Mouse (Mus musculus): ENCODE data around the gene Zc3h7b. TPM values are rescaled to one million over a fixed set of nuclear protein-coding genes. Genes with fewer than 3 reads are reported as not detected.

The Zc3h7b gene
- polyA plus RNA-seq, 1 experiment: 67.0 TPM

DNA sequence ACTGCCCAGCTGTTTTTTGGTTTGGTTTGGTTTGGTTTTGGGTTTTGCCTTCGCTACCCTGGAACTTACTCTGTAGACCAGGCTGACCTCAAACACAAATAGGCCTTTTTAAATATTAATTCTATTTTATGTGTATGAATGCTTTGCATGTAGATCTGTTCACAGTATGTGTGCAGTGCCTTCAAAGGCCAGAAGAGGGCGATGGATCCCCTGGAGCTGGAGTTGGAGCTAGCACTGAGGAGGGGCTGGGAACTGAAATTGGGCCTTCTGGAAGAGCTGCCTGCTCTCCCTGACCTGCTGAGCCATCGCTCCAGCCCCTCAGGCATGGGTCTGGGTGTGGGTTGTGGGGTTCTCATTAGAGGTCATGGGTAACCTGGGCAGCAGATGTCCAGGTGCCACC is 17.1 kb downstream of the Zc3h7b start:
- 87% methylated on average over 3 of the region's 3 CpGs for WGBS
- Histone ChIP-seq H3K27ac (ENCODE audit: insufficient read depth, low read length) (no peak overlapping the region), H3K4me1 (ENCODE audit: control insufficient read depth, insufficient read depth, low read length) (peaks cover 35% of the 10 kb centered on the region), H3K27me3 (ENCODE audit: control insufficient read depth, insufficient read depth, low read length) (no peaks in the 10 kb centered on the region), H3K4me3 (replicated peaks; ENCODE audit: insufficient read depth, low read depth, low read length) (no peak overlapping the region)
- DNase-seq: no peak
- TF ChIP-seq CTCF (IDR thresholded peaks at IDR 0.05; ENCODE audit: borderline replicate concordance, insufficient read depth, low read depth, low read length) (peak; percentile 18; the same call in 1 of the 2 replicates), POLR2A (IDR thresholded peaks at IDR 0.05; ENCODE audit: borderline replicate concordance, insufficient read depth, low read length) (no peak)

DNA sequence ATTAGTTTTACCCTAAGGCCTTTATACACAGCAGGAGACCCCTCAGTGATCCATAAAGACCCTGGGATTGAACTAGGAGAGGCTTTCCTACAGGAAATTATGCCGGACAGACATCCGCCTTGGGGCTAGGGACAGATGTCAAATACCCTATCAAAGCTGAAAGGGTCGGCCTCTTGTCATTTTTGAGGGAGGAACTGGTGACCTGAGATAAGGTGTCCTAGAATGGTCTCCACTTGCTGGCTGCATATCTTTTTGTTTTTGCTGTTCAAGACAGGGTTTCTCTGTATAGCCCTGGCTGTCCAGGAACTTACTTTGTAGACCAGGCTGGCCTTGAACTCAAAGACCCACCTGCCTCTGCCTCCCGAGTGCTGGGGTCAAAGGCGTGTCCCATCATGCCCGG is 19.7 kb downstream of the Zc3h7b start:
- peaks cover 40% of the 10 kb centered on the region for H3K4me1 ChIP-seq (ENCODE audit: control insufficient read depth, insufficient read depth, low read length)
- no peak for TF ChIP-seq CTCF (IDR thresholded peaks at IDR 0.05; ENCODE audit: borderline replicate concordance, insufficient read depth, low read depth, low read length)
- TF ChIP-seq POLR2A (IDR thresholded peaks at IDR 0.05; ENCODE audit: borderline replicate concordance, insufficient read depth, low read length): no peak
- no peaks in the 10 kb centered on the region for H3K27me3 ChIP-seq (ENCODE audit: control insufficient read depth, insufficient read depth, low read length)
- no peak overlapping the region for H3K4me3 ChIP-seq (replicated peaks; ENCODE audit: insufficient read depth, low read depth, low read length)
- no peak for DNase-seq
- 94% methylated on average over 6 of the region's 6 CpGs for WGBS
- no peak overlapping the region for H3K27ac ChIP-seq (ENCODE audit: insufficient read depth, low read length)

DNA sequence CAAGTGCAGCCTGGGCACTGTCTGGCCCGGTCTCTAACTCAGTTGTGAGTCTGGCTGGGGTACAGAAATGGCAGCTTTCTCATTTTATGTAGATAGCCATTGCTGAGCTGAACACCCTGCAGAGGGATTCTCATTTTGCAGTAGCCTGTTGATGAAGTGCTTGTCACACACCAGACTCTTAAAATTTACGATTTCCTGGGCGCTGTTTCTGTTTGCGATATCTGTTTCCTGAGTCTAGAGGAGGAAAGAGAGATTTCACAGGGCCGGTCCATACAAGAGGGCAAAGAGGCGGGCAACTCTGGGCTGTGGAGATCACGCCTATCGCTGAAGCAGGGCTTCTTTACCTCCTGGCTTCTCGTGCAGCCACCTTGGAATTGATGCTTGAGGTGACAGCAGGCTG is 20.8 kb downstream of the Zc3h7b start:
- 52% methylated on average over 9 of the region's 9 CpGs for WGBS
- no peak overlapping the region for H3K4me3 ChIP-seq (replicated peaks; ENCODE audit: insufficient read depth, low read depth, low read length)
- peaks cover 30% of the 10 kb centered on the region for H3K4me1 ChIP-seq (ENCODE audit: control insufficient read depth, insufficient read depth, low read length)
- TF ChIP-seq CTCF (IDR thresholded peaks at IDR 0.05; ENCODE audit: borderline replicate concordance, insufficient read depth, low read depth, low read length) (no peak), POLR2A (IDR thresholded peaks at IDR 0.05; ENCODE audit: borderline replicate concordance, insufficient read depth, low read length) (no peak)
- H3K27me3 ChIP-seq (ENCODE audit: control insufficient read depth, insufficient read depth, low read length): no peaks in the 10 kb centered on the region
- H3K27ac ChIP-seq (ENCODE audit: insufficient read depth, low read length): no peak overlapping the region
- DNase-seq: no peak

DNA sequence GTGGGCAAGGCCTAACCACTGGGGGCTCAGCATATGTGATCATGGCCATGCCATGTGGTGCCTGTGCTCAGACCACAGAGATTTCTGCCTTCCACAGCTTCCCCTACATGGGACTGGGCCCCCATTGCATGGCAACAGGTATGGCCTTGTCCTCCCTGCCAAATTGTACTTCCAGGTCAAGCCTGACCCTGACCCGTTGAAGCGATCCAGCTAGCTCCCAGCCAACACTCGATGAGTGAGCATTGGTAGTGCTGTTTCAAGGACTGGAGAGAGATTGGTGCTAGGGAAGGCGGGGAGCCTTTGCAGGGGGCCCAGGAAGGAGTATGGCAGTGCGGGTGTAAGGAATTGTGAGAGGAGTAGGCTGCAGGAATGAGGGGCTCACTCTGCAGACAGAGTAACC is 21.6 kb downstream of the Zc3h7b start:
- TF ChIP-seq CTCF (IDR thresholded peaks at IDR 0.05; ENCODE audit: borderline replicate concordance, insufficient read depth, low read depth, low read length) (no peak), POLR2A (IDR thresholded peaks at IDR 0.05; ENCODE audit: borderline replicate concordance, insufficient read depth, low read length) (no peak)
- DNase-seq: no peak
- Histone ChIP-seq H3K4me1 (ENCODE audit: control insufficient read depth, insufficient read depth, low read length) (peaks cover 28% of the 10 kb centered on the region), H3K27ac (ENCODE audit: insufficient read depth, low read length) (no peak overlapping the region), H3K27me3 (ENCODE audit: control insufficient read depth, insufficient read depth, low read length) (no peaks in the 10 kb centered on the region), H3K4me3 (replicated peaks; ENCODE audit: insufficient read depth, low read depth, low read length) (no peak overlapping the region)
- 85% methylated on average over 5 of the region's 5 CpGs for WGBS

DNA sequence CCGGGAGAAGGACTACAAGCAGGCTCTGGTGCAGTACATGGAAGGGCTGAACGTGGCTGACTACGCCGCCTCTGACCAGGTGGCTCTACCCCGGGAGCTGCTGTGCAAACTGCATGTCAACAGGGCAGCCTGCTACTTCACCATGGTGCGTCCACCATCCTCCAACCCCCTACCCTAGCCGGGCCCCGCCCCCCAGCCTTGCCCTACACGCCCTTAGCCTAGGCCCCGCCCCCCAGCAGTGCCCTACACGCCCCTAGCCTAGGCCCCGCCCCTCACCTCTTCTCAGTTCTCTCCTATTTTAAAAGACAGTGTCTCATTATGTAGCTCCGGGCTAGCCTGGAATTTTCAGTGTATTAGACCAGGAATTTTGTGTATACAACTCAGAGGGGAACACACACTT is 24.2 kb downstream of the Zc3h7b start:
- peaks cover 33% of the 10 kb centered on the region for H3K4me1 ChIP-seq (ENCODE audit: control insufficient read depth, insufficient read depth, low read length)
- no peak overlapping the region for H3K27ac ChIP-seq (ENCODE audit: insufficient read depth, low read length)
- no peaks in the 10 kb centered on the region for H3K27me3 ChIP-seq (ENCODE audit: control insufficient read depth, insufficient read depth, low read length)
- 52% methylated on average over 13 of the region's 13 CpGs for WGBS
- H3K4me3 ChIP-seq (replicated peaks; ENCODE audit: insufficient read depth, low read depth, low read length): no peak overlapping the region
- no peak for TF ChIP-seq POLR2A (IDR thresholded peaks at IDR 0.05; ENCODE audit: borderline replicate concordance, insufficient read depth, low read length)
- TF ChIP-seq CTCF (IDR thresholded peaks at IDR 0.05; ENCODE audit: borderline replicate concordance, insufficient read depth, low read depth, low read length): no peak
- no peak for DNase-seq

DNA sequence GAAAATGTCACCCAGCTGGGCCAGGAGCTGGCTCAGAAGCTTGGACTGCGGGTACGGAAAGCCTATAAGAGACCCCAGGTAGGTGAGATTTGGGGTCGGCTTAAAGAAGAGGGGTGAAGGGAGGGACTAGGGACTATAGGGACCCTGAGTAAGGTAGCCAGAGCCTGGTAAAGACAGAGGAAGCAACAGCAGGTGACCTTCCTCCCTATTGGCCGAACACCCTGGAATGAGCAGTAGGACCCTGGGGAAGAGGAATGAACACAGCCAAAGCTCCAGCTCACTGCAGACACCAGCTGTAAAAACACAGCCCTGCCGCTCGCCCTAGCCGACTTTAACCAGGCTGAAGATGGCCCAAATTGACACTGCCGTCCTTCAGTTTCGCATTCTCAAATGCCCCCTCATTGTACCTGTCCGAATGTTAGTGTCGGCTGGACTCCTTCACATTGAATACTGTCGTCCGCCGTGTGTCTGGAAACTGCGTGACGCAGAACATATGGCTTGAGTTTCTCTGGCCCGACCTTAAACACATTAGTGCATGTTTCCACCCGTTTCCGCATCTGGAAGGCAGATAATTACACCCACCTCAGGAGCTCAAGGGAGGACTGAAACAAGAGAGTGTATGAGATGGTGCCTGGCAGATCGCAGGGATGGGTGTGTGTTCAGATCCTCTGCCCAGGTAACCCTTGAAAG is 27.7 kb downstream of the Zc3h7b start:
- Histone ChIP-seq H3K27ac (ENCODE audit: insufficient read depth, low read length) (no peak overlapping the region), H3K27me3 (ENCODE audit: control insufficient read depth, insufficient read depth, low read length) (no peaks in the 10 kb centered on the region), H3K4me3 (replicated peaks; ENCODE audit: insufficient read depth, low read depth, low read length) (no peak overlapping the region), H3K4me1 (ENCODE audit: control insufficient read depth, insufficient read depth, low read length) (peaks cover 27% of the 10 kb centered on the region)
- 80% methylated on average over 20 of the region's 20 CpGs for WGBS
- TF ChIP-seq POLR2A (IDR thresholded peaks at IDR 0.05; ENCODE audit: borderline replicate concordance, insufficient read depth, low read length) (no peak), CTCF (IDR thresholded peaks at IDR 0.05; ENCODE audit: borderline replicate concordance, insufficient read depth, low read depth, low read length) (no peak)
- DNase-seq: no peak

DNA sequence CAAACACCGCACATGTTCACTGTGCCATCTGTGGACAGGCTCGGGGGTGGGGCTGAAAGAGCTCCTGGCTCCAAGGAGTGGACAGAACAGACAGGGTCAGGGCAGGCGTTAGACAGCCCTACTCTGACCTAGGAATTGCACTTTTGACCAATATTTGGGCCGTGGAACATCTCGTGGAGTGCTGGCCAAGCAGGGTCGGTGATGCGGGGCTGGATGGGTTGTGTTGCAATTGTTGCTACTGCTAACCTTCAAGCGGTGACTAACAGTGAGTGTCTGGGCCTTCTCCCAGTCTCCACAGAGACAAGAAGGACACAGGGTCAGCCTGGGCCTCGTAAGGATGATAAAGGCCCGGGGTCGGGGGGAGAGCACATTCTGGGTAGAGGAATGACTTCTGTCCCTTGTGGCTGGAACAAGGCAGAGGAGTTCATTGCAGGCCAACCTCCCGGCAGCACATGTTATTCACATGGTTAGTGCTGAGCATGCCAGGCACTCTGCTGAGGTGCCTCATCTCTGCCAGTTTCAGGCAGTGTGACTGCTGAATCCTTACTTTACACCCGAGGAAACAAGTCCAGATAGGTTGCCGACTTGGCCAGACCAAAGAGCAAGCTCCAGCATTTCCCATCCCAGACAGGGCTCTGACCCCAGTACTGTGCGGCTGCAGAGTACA is 29.8 kb downstream of the Zc3h7b start:
- H3K4me1 ChIP-seq (ENCODE audit: control insufficient read depth, insufficient read depth, low read length): peaks cover 15% of the 10 kb centered on the region

More for the DNA sequence above, 29.8 kb downstream of the Zc3h7b start:
- Histone ChIP-seq H3K27me3 (ENCODE audit: control insufficient read depth, insufficient read depth, low read length) (no peaks in the 10 kb centered on the region), H3K4me3 (replicated peaks; ENCODE audit: insufficient read depth, low read depth, low read length) (no peak overlapping the region), H3K27ac (ENCODE audit: insufficient read depth, low read length) (no peak overlapping the region)
- WGBS: 34% methylated on average over 15 of the region's 15 CpGs
- peak; percentile 57 to 71 for DNase-seq
- TF ChIP-seq CTCF (IDR thresholded peaks at IDR 0.05; ENCODE audit: borderline replicate concordance, insufficient read depth, low read depth, low read length): no peak
- TF ChIP-seq POLR2A (IDR thresholded peaks at IDR 0.05; ENCODE audit: borderline replicate concordance, insufficient read depth, low read length): no peak

All from cerebellum, adult 2 months (tissue).